Mouse (Mus musculus) embryonic stem cell, embryonic (primary cell): Measurements from ENCODE around the gene Ptbp1.

Experiments
- CTCF ChIA-PET, 4 experiments: fragments of 300-600 bp in 2 of 4; fragments of 350-600 bp in 2 of 4; sonication (Branson Sonifier 250); formaldehyde crosslinking; loops; one replicate each; lab custom pipeline; 2022; ENCODE audit warnings: inconsistent platforms in 2 of 4; lab: Charles Lee
- POLR2A ChIA-PET, 4 experiments: fragments of 300-600 bp in 2 of 4; fragments of 350-600 bp in 2 of 4; sonication (Branson Sonifier 250); formaldehyde crosslinking; loops; one replicate each; lab custom pipeline; 2022; ENCODE audit warnings: antibody characterized with exemption in 4 of 4, inconsistent platforms in 1 of 4; lab: Charles Lee

Gene Ptbp1

DNA sequence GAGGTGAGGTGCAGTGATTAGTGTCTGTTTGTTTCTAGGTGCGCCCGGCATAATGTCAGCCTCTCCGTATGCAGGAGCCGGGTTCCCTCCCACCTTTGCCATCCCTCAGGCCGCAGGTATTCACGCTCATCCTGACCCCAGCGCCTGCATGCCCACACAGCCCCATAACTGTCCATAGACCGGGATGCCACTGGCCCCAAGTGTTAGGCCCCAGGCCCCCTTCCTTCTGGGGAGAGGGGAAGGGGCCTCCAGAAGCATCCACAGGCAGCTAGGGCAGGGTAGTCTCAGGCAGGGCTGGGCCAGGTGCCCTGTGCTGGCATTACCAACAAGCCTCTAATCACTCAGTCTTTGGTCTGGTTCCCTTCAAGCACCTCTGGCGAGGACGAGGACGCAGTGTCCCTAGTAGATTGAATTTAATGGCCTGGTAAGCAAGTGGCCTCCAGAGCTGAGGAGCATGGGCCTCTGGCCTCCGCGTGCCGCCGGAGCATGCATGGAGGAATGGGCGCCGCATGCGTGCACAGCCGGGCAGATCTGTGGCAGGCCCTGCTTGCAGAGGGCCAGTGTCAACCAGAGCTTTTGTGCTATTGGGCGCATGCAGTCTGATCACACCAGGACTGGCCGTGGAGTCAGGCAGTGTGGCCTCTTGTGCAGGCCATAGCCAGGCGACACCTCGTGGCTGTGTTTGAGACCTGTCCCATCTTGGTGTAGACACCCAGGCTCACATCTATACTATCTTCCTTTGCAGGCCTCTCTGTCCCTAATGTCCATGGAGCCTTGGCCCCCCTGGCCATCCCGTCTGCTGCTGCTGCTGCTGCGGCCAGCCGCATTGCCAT lies 6.1 kb downstream of the Ptbp1 start:
- ChIA-PET CTCF (interaction anchor here (0.5 to 4.6 kb wide), 10 partner anchors 11 to 659 kb away, joined by 3 to 18 read pairs (median 4); partner anchors contain the start of gene Wdr18 (in 1 of the 4)), POLR2A (interaction anchor here (0.5 to 15.0 kb wide), 29 partner anchors 5 to 477 kb away, joined by 3 to 177 read pairs (median 5); partner anchors contain the start of genes Plppr3 (in 2 of the 4), Prtn3 (in 2 of the 4), Ptbp1 (in 2 of the 4) and Cdc34 (in 1 of the 4))

DNA sequence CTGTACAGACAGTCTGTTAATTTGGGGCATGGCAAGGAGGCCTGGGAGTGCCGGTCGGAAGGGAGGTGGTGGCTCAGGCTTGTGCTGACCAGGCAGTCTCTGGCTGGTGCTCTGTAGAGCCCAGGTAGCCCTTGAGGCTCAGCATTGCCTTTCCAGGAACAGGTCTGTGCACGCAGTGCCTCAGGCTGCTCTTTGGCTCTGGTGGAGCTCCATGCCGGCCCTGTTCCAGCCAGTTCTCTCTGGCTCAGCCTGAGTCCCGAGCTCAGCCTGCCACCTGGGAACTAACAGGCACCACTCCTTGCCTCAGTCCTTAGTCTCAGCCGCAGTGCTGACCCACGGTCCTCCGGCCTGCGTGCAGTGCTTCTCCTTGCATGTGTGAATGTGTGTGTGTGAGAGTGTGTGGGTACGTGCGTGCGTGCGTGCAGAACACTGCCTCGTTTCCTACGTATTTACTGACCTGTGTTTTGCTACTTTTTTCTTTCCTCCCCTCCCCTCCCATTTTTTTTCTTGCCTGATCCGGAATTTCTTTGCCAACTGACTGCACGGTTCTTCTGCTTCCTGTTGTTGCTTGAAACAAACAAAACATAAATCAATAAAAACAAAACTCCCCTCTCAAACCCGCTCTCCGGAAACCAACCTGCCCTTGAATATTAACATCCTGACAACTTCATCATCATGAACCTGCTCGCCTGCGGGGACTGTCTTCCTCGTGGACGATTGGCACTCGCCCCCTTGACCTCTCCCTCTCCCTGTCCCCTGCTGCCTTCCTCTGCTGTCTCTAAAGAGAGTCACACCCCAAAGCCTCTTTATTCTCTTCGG lies 7.2 kb downstream of the Ptbp1 start:
- POLR2A ChIA-PET = interaction anchor here (0.5 to 15.0 kb wide), 43 partner anchors 6 to 468 kb away, joined by 3 to 177 read pairs (median 5); partner anchors contain the start of genes Ptbp1 (in 3 of the 4), Plppr3 (in 2 of the 4), Prtn3 (in 2 of the 4) and Arid3a (in 1 of the 4)
- CTCF ChIA-PET = interaction anchor here (0.6 to 1.5 kb wide), 11 partner anchors 9 to 98 kb away, joined by 3 to 5 read pairs (median 3); partner anchors contain the start of genes Wdr18 (in 2 of the 4) and Med16 (in 1 of the 4)

DNA sequence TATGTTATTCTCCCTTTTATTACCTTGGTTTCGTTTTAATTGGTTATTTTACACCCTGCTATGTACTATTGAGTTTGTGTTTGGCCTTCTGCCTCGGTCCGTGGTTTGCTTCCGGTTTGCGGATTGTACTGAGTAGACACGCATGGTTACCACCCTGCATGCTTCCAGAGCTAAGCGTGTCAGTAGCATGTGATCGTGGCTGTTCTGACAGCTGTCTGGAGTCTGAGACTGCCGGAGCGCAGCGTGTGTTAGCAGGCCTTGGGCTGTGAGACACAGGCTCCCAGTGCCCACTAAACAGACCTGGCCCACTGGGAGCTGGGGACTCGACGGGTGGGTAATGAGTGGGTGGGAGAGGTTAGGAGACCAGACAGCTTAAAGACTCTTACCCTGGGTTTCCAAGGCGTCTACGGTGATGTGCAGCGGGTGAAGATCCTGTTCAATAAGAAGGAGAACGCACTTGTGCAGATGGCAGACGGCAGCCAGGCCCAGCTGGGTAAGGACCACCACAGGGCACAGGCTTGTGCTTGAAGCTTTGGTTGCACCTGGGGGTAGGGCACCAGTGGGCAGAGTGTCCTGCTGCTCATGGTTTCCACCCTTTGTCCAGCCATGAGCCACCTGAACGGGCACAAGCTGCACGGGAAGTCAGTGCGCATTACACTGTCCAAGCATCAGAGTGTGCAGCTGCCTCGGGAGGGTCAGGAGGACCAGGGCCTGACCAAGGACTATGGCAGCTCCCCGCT lies 8.0 kb downstream of the Ptbp1 start:
- ChIA-PET POLR2A (interaction anchor here (0.5 to 15.0 kb wide), 29 partner anchors 7 to 1188 kb away, joined by 3 to 177 read pairs (median 5); partner anchors contain the start of genes Ptbp1 (in 3 of the 4), Plppr3 (in 2 of the 4), Prtn3 (in 2 of the 4) and Arid3a (in 1 of the 4)), CTCF (interaction anchor here in 3 of 4 experiments (0.6 to 1.3 kb wide), 4 partner anchors 9 to 98 kb away, joined by 3 to 4 read pairs (median 3); partner anchors contain the start of gene Wdr18 (in 1 of the 3))

DNA sequence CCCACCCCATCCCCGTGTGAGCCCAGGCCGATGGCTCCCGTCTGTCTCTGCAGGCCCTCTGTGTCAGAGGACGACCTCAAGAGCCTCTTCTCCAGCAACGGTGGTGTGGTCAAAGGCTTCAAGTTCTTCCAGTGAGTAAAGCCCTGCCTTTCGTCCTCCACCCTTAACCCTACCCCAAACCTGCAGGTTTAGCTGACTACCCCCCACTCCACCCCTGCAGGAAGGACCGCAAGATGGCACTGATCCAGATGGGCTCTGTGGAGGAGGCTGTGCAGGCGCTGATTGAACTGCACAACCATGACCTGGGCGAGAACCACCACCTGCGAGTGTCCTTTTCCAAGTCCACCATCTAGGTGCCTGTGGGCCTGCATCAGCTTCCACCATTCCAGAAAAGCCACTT lies 8.7 kb downstream of the Ptbp1 start:
- CTCF ChIA-PET = interaction anchor here in 3 of 4 experiments (0.6 to 1.3 kb wide), 3 partner anchors 8 to 52 kb away, joined by 3 to 4 read pairs (median 3); no protein-coding TSS in a partner anchor
- POLR2A ChIA-PET = interaction anchor here in 3 of 4 experiments (0.6 to 15.0 kb wide), 20 partner anchors 8 to 366 kb away, joined by 3 to 177 read pairs (median 10); partner anchors contain the start of genes Plppr3 (in 3 of the 3), Prtn3 (in 3 of the 3), Ptbp1 (in 3 of the 3) and Arid3a (in 1 of the 3)

DNA sequence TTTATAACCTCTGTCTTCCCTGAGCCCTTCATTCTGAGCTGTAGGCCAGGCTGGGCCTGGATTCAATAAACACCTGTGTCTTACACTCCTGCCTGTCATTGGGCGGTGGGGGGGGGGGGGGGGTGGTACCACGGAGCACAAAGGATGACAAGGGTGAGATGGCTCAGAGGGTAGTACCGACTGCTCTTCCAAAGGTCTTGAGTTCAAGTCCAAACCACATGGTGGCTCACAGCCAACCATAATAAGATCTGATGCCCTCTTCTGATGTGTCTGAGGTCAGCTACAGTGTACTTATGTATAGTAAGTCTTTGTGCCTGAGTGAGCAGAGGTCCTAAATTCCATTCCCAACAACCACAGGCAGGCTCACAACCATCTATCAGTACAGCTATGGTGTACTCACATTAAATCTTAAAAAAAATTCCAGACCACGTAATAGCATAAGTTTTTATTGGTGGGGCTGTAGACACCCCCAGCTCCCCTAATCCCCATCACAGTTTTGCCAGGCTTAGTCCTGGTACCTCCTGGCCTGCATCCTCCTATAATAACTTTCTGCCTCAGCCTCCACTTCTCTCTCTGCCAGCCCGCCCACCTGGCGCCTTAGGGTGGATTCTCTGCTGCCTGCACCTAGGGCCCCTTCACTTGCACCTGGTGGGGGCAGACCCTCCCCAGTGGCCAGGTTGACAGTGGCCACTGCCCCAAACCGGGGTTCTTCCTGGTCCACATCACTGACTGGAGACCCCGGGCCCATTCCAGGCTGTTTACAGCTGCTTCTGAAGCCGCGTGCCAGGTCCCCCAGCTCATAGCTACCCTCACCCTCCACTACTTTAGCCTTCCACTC lies 10.3 kb downstream of the Ptbp1 start:
- CTCF ChIA-PET = interaction anchor here in 3 of 4 experiments (0.6 to 2.4 kb wide), 8 partner anchors 10 to 654 kb away, joined by 3 to 10 read pairs (median 3); partner anchors contain the start of genes Ptbp1 (in 1 of the 3) and Wdr18 (in 1 of the 3)
- POLR2A ChIA-PET = interaction anchor here (0.5 to 15.0 kb wide), 56 partner anchors 9 to 362 kb away, joined by 3 to 177 read pairs (median 4); partner anchors contain the start of genes Ptbp1 (in 4 of the 4), Plppr3 (in 3 of the 4), Prtn3 (in 3 of the 4) and Arid3a (in 2 of the 4)

DNA sequence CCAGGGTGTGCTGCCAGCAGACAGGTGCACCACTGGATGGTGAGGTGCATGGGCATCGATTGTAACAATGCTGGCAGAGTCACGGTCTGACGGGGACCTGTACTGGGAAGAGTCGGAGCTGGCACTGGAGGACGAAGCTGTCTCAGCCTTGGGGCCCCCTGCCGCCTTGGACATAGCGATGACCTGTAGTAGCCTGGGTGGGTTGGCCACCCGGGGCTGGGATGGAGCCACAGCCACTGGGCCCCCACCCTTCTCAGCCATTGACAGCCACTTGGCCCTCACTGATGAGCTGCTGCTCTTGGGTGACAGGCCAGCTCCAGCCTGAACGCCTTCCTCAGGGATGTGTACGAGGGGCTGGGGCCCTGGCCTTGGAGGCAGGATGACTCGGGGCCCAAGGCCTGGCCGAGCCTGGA lies 11.0 kb downstream of the Ptbp1 start:
- ChIA-PET CTCF (interaction anchor here in 3 of 4 experiments (0.5 to 2.4 kb wide), 5 partner anchors 11 to 95 kb away, joined by 3 to 10 read pairs (median 3); partner anchors contain the start of genes Ptbp1 (in 1 of the 3) and Wdr18 (in 1 of the 3)), POLR2A (interaction anchor here (0.5 to 15.0 kb wide), 48 partner anchors 8 to 361 kb away, joined by 3 to 177 read pairs (median 4); partner anchors contain the start of genes Ptbp1 (in 4 of the 4), Plppr3 (in 3 of the 4), Prtn3 (in 3 of the 4) and Med16 (in 2 of the 4))

DNA sequence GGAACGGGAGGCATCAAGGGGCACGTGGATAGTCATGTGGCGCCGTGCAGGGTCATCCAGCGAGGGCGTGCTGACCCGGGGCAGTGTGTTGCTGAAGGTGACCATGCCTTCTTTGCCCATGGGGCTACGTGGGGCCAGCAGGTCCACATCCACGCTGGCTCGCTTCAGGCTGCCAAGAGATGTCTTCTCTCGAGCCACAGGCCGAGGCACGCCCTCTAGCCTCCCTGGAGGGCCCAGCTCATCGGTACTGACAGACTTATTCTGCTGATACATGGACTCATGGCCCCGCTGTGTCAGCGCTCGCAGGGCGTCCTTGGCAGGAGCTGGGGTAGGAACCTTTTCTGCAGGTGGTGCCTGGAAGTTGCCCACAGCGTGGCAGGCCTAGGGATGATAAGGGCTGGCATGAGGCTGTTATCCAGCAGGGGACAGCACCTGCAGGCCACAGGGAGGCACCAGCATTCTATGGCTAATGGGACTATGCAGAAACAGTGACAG lies 11.6 kb downstream of the Ptbp1 start:
- CTCF ChIA-PET = interaction anchor here in 3 of 4 experiments (0.5 to 2.4 kb wide), 4 partner anchors 31 to 94 kb away, joined by 3 to 10 read pairs (median 4); partner anchors contain the start of gene Wdr18 (in 1 of the 3)
- POLR2A ChIA-PET = interaction anchor here (0.5 to 15.0 kb wide), 47 partner anchors 7 to 655 kb away, joined by 3 to 177 read pairs (median 4); partner anchors contain the start of genes Ptbp1 (in 4 of the 4), Med16 (in 2 of the 4), Plppr3 (in 2 of the 4) and Prtn3 (in 2 of the 4)

DNA sequence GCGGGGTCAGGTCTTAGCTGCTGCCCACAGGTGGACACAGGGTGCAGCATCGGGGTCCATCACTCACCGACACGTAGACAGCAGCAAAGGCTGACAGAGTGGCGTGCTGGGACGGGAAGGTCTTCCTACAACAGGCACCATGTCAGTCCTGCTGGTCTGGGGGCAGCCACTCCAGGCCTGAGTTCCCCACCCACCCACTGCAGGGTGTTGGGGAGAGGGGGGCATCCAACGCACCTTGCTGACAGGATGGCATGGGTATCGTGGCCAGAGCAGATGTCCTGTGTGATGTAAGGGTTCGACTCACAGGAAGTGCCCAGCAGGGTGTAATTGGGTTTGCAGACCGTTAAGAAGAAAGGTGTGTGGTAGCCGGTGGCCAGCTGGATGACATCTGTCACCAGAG lies 12.4 kb downstream of the Ptbp1 start:
- POLR2A ChIA-PET = interaction anchor here (0.6 to 10.8 kb wide), 21 partner anchors 9 to 193 kb away, joined by 3 to 177 read pairs (median 7); partner anchors contain the start of genes Ptbp1 (in 4 of the 4), Arid3a (in 1 of the 4), Grin3b (in 1 of the 4) and Med16 (in 1 of the 4)
- CTCF ChIA-PET = interaction anchor here in 2 of 4 experiments (0.5 to 1.0 kb wide), 2 partner anchors 132 to 154 kb away, joined by 3 to 9 read pairs; no protein-coding TSS in a partner anchor

DNA sequence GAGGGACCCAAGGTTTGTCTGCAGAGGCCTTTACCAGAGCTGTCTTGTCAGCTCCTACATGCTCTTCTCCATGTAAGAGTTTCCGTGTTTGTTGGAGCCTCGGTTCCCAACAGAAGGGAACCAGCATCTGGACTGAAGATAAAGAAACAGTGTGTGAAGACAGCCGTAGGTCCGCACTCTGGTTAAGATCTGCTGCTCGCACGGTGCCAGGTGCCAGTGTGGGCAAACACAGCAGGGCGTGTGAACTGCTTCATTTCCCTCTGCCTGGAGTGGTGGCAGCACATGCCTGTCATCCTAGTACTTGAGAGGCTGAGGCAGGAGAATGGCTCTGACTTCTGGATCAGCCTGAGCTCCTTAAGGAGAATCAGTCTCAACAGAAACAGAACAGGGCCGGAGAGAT lies 17.6 kb downstream of the Ptbp1 start:
- ChIA-PET POLR2A (interaction anchor here in 3 of 4 experiments (0.6 to 5.9 kb wide), 13 partner anchors 8 to 52 kb away, joined by 3 to 63 read pairs (median 8); partner anchors contain the start of genes Ptbp1 (in 3 of the 3) and Med16 (in 1 of the 3)), CTCF (interaction anchor here in 3 of 4 experiments (0.6 to 1.4 kb wide), 8 partner anchors 10 to 295 kb away, joined by 3 to 9 read pairs (median 4); no protein-coding TSS in a partner anchor)

DNA sequence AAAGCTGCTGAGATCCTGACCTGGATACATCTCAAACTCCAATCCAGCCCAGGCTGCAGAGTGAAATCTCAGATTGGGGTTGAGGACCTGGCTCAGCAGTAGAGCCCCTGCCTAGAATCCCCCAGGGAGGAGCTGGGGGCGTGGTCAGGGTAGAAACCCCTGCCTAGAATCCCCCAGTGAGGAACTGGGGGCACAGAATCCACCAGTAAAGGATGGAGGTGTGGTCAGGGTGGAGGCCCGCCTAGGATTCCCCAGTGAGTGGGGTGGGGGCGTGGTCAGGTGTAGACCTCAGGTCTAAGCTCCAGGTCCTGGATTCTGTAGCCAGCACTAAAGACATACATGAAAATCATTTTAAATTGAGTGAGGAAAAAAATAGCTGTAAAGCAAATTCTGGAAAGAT lies 18.6 kb downstream of the Ptbp1 start:
- ChIA-PET POLR2A (interaction anchor here (0.6 to 5.9 kb wide), 26 partner anchors 8 to 295 kb away, joined by 3 to 63 read pairs (median 6); partner anchors contain the start of genes Med16 (in 3 of the 4), Ptbp1 (in 3 of the 4) and Cfd (in 1 of the 4)), CTCF (interaction anchor here (0.7 to 2.6 kb wide), 10 partner anchors 10 to 93 kb away, joined by 3 to 14 read pairs (median 4); no protein-coding TSS in a partner anchor)

DNA sequence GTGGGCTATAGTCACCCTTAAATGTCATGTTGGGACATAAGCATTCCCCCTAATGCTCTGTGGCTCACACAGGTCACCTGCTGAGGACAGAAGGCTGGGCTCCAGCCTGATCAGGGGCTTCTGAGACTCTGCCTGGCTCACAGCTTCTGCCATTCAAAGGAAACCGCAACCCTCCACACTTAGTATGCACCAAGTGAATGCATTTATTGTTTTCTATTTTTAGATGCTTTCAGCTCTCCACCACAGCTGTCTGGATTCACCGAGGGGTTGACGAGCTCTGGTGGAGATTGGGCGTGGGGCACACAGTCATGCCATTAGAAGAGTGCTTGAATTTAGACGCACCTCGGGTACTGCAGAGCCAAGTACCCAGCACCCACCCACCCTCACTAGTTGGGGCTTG lies 19.1 kb downstream of the Ptbp1 start:
- ChIA-PET CTCF (interaction anchor here (0.6 to 2.6 kb wide), 14 partner anchors 10 to 1680 kb away, joined by 3 to 14 read pairs (median 4); no protein-coding TSS in a partner anchor), POLR2A (interaction anchor here (0.6 to 5.9 kb wide), 29 partner anchors 8 to 294 kb away, joined by 3 to 63 read pairs (median 8); partner anchors contain the start of genes Med16 (in 3 of the 4), Ptbp1 (in 3 of the 4) and Cfd (in 1 of the 4))

DNA sequence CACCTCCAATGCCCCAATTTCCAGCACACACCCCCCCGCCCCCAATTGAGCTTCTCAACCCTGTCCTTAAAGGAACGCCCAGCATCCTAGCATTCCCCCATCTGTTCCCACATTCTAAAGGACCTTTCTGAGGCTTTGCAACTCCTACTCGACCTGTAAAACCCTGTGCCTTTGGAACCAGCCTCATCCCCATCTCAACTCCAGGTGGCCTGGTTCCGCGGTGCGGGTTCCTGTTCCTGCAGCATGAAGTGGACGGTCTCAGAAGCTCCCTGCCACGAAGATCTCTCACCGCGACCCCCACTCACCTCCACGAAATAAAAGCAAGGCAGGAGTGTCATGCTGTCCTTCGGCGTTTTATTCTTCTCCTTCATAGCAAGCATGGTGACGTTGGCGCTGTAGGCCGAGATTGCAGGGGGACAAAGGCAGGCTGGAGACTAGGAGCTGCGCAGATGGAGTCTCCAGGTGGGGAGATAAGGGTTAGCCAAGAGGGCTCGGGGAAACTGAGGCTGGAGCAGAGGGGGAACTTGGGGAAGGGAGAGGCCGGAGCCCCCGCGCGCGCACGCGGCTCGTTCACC lies 19.6 kb downstream of the Ptbp1 start:
- CTCF ChIA-PET = interaction anchor here (0.6 to 2.6 kb wide), 15 partner anchors 9 to 1680 kb away, joined by 3 to 14 read pairs (median 3); no protein-coding TSS in a partner anchor

DNA sequence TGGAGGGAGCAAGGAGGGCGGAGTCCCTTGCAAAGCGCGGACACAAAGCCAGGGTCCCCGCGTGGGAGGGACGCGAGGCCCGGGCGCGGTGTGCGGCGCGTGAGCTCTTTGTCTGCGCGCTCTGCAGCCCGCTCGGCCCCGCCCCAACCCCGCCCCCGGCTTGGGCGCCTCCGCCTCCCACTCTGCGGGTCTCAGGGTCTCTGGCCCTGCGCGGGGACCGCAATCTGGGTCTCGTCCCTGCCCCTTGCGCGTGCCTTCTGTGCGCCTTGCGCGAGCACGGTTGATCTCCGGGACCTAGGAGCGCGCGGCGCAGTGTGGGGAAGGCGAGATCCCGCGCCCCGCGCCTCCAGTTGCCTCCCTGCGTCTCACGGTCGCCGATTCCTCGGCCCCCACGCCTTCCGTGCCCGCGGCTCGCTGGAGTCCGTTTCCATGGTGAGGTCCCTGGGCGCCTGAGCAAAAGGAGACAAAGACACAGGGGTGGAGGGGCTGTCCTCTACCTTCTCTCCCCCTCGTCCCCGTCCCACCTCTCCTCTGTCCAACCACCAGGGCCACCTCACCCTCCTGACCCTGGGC lies 20.1 kb downstream of the Ptbp1 start, which contains the start of the genes Prtn3 and Plppr3:
TSS of gene Prtn3 (plus strand) at position 187 of the 573 bp plus-strand sequence.
TSS of gene Plppr3 (minus strand) at position 345 of the 573 bp plus-strand sequence.
- CTCF ChIA-PET = interaction anchor here in 3 of 4 experiments (0.6 to 2.6 kb wide), 9 partner anchors 9 to 85 kb away, joined by 3 to 14 read pairs (median 3); no protein-coding TSS in a partner anchor
- POLR2A ChIA-PET = interaction anchor here (0.5 to 5.9 kb wide), 22 partner anchors 7 to 418 kb away, joined by 3 to 63 read pairs (median 8); partner anchors contain the start of genes Ptbp1 (in 3 of the 4), Med16 (in 2 of the 4) and Rps15 (in 1 of the 4)

More for the DNA sequence above, 19.6 kb downstream of the Ptbp1 start:
- POLR2A ChIA-PET = interaction anchor here (0.5 to 5.9 kb wide), 28 partner anchors 8 to 418 kb away, joined by 3 to 63 read pairs (median 5); partner anchors contain the start of genes Ptbp1 (in 3 of the 4), Med16 (in 2 of the 4), Cfd (in 1 of the 4) and Rps15 (in 1 of the 4)
